Mouse (Mus musculus): ENCODE data around the gene Gm960. TPM values are rescaled to one million over a fixed set of nuclear protein-coding genes. Genes with fewer than 3 reads are reported as not detected.

Gm960 gene
- total RNA-seq, 4 experiments from 2014 or later, result not detected

GRCm38 (mm10) chr19:4712156-4712780 is 13.8 kb upstream of the Gm960 start:
- no peak for DNase-seq (ENCODE audit: low spot score in 2 of 2)

GRCm38 (mm10) chr19:4711601-4712155 is 13.2 kb upstream of the Gm960 start:
- DNase-seq (ENCODE audit: low spot score in 2 of 2), result no peak

GRCm38 (mm10) chr19:4711098-4711600 is 12.7 kb upstream of the Gm960 start, which contains the start of gene Sptbn2:
TSS of gene Sptbn2 (plus strand) at chr19:4711167.
- no peak for DNase-seq (ENCODE audit: low spot score in 2 of 2)

- DNase-seq (ENCODE audit: low spot score in 2 of 2), result no peak
These were observed 10.3 kb upstream of the Gm960 start for GRCm38 (mm10) chr19:4708765-4709164.

GRCm38 (mm10) chr19:4701221-4701620 is 2.8 kb upstream of the Gm960 start:
- no peak for DNase-seq (ENCODE audit: low spot score in 2 of 2)

GRCm38 (mm10) chr19:4700656-4701055 is 2.2 kb upstream of the Gm960 start:
- DNase-seq (ENCODE audit: low spot score in 2 of 2), result no peak

- DNase-seq (ENCODE audit: low spot score in 2 of 2), result no peak
These were observed 1.4 kb upstream of the Gm960 start for GRCm38 (mm10) chr19:4699821-4700220.

- DNase-seq (ENCODE audit: low spot score in 2 of 2), result no peak
These were observed 388 bp upstream of the Gm960 start for GRCm38 (mm10) chr19:4698856-4699255.

GRCm38 (mm10) chr19:4697721-4698120 is 747 bp downstream of the Gm960 start:
- DNase-seq (ENCODE audit: low spot score in 2 of 2), result no peak

GRCm38 (mm10) chr19:4697121-4697520 is 1.3 kb downstream of the Gm960 start:
- no peak for DNase-seq (ENCODE audit: low spot score in 2 of 2)

- no peak for DNase-seq (ENCODE audit: low spot score in 2 of 2)
These were observed 4.1 kb downstream of the Gm960 start for GRCm38 (mm10) chr19:4694346-4694745.

GRCm38 (mm10) chr19:4672401-4672800 is 26.1 kb downstream of the Gm960 start:
- no peak for DNase-seq (ENCODE audit: low spot score in 2 of 2)

- no peak for DNase-seq (ENCODE audit: low spot score in 2 of 2)
These were observed 27.7 kb downstream of the Gm960 start for GRCm38 (mm10) chr19:4670776-4671175.

- DNase-seq (ENCODE audit: low spot score in 2 of 2), result no peak
These were observed 31.7 kb downstream of the Gm960 start for GRCm38 (mm10) chr19:4666815-4667214.

GRCm38 (mm10) chr19:4658156-4658555 is 40.3 kb downstream of the Gm960 start:
- DNase-seq (ENCODE audit: low spot score in 2 of 2), result no peak

- DNase-seq (ENCODE audit: low spot score in 2 of 2), result no peak
These were observed 51.5 kb downstream of the Gm960 start for GRCm38 (mm10) chr19:4646917-4647492.

GRCm38 (mm10) chr19:4644271-4644670 is 54.2 kb downstream of the Gm960 start:
- no peak for DNase-seq (ENCODE audit: low spot score in 2 of 2)

- no peak for DNase-seq (ENCODE audit: low spot score in 2 of 2)
These were observed 62.5 kb downstream of the Gm960 start for GRCm38 (mm10) chr19:4635986-4636385.

GRCm38 (mm10) chr19:4628819-4629218 is 69.6 kb downstream of the Gm960 start:
- DNase-seq (ENCODE audit: low spot score in 2 of 2), result no peak

GRCm38 (mm10) chr19:4625829-4626535 is 72.5 kb downstream of the Gm960 start:
- DNase-seq (ENCODE audit: low spot score in 2 of 2), result no peak

GRCm38 (mm10) chr19:4625179-4625828 is 73.2 kb downstream of the Gm960 start, which contains the start of gene Rce1:
TSS of gene Rce1 (minus strand) at chr19:4625641.
- peak; percentile 80 to 83 for DNase-seq (ENCODE audit: low spot score in 2 of 2)
